Mouse (Mus musculus) ES-Bruce4 (cell line): ENCODE data around the gene Fam50a. TPM values are rescaled to one million over a fixed set of nuclear protein-coding genes. Genes with fewer than 3 reads are reported as not detected.

Source experiments
- H3K27ac ChIP-seq: 2 replicates; pipeline ENCODE4 v1.5.1; 2012; ENCODE audit warnings: low read length, inconsistent platforms; ENCODE audit not compliant: insufficient read depth
- H3K27me3 ChIP-seq: 2 replicates; pipeline ENCODE4 v1.6.1; 2012; ENCODE audit warnings: mild to moderate bottlenecking, low read length, inconsistent platforms; ENCODE audit not compliant: control insufficient read depth, poor library complexity, insufficient read depth, severe bottlenecking
- H3K36me3 ChIP-seq: 2 replicates; pipeline ENCODE4 v1.6.1; 2012; ENCODE audit warnings: inconsistent platforms, mild to moderate bottlenecking, low read length, moderate library complexity; ENCODE audit not compliant: control insufficient read depth, poor library complexity, insufficient read depth, severe bottlenecking
- H3K4me1 ChIP-seq: one replicate; pipeline ENCODE4 v1.8.1; 2011; ENCODE audit warnings: low read length; ENCODE audit not compliant: control insufficient read depth, insufficient read depth
- H3K4me3 ChIP-seq: 2 replicates; pipeline ENCODE4 v1.5.1; 2011; ENCODE audit warnings: low read depth, mild to moderate bottlenecking, low read length
- H3K9ac ChIP-seq: 2 replicates; pipeline ENCODE4 v1.6.1; 2012; ENCODE audit warnings: low read depth, mild to moderate bottlenecking, inconsistent platforms; ENCODE audit not compliant: poor library complexity, severe bottlenecking
- H3K9me3 ChIP-seq: replicated peaks from 2 replicates; pipeline ENCODE4 v1.6.1; 2012; ENCODE audit warnings: mild to moderate bottlenecking, low read length, inconsistent platforms; ENCODE audit not compliant: control insufficient read depth, poor library complexity, insufficient read depth, severe bottlenecking
- CTCF ChIP-seq: IDR thresholded peaks from one replicate; pipeline ENCODE4 v1.8.1; 2011; ENCODE audit warnings: low read depth, low read length
- EP300 ChIP-seq: IDR thresholded peaks from 2 replicates; pipeline ENCODE4 v1.6.1; 2011; ENCODE audit warnings: low read depth, low read length; ENCODE audit not compliant: insufficient read depth
- POLR2A ChIP-seq: IDR thresholded peaks from one replicate; pipeline ENCODE4 v1.8.1; 2011; ENCODE audit warnings: low read length; ENCODE audit not compliant: insufficient read depth
- polyA plus RNA-seq: library from polyadenylated mRNA; stranded (reverse); fragments of >200 nt; gene quantifications from 2 replicates; pipeline ENCODE4 v1.2.4, GENCODE M21; 2011; ENCODE audit warnings: low read depth; ENCODE audit not compliant: missing spikeins, insufficient read depth, insufficient read length

The Fam50a gene
- 58.9 and 63.7 TPM in 2 replicates for polyA plus RNA-seq

- TF ChIP-seq POLR2A (peak; percentile 10), EP300 (no peak)
- peak within 1 kb of the TSS; percentile 83 for H3K9ac ChIP-seq
- no peaks in the 10 kb centered on the region for H3K4me1 ChIP-seq
- peak within 1 kb of the TSS; percentile 30; the same call in 1 of the 2 replicates for H3K27ac ChIP-seq
- H3K9me3 ChIP-seq, result no peaks in the 10 kb centered on the region
- H3K4me3 ChIP-seq, result peak within 1 kb of the TSS; percentile 93
- no peaks in the 10 kb centered on the region for H3K27me3 ChIP-seq
- H3K36me3 ChIP-seq, result peaks cover 10% of the 10 kb centered on the region
Measured at GRCm38 (mm10) chrX:74312540-74313464, at the start of gene Fam50a. Gene Fam50a, plus strand, starts transcription at chrX:74313033.

- Histone ChIP-seq H3K4me3 (peak overlapping the region; percentile 94), H3K9me3 (no peaks in the 10 kb centered on the region), H3K27ac (peak overlapping the region; percentile 98), H3K36me3 (peaks cover 20% of the 10 kb centered on the region), H3K9ac (peak overlapping the region; percentile 59), H3K4me1 (no peaks in the 10 kb centered on the region), H3K27me3 (no peaks in the 10 kb centered on the region)
- TF ChIP-seq POLR2A, result no peak
- TF ChIP-seq EP300, result no peak
- TF ChIP-seq CTCF, result no peak
Measured at GRCm38 (mm10) chrX:74269736-74270061, 43.1 kb upstream of the Fam50a start.

- Histone ChIP-seq H3K27me3 (no peaks in the 10 kb centered on the region), H3K4me1 (no peaks in the 10 kb centered on the region), H3K9ac (peak within 1 kb of the TSS; percentile 89), H3K36me3 (peaks cover 20% of the 10 kb centered on the region), H3K27ac (peak within 1 kb of the TSS; percentile 98), H3K4me3 (peak within 1 kb of the TSS; percentile 94), H3K9me3 (no peaks in the 10 kb centered on the region)
- TF ChIP-seq EP300 (0 out of 2 replicates have a peak, but pooled peaks have one; percentile 27), CTCF (no peak), POLR2A (peak; percentile 83)
Measured at GRCm38 (mm10) chrX:74270062-74270901, 42.6 kb upstream of the Fam50a start, which contains the start of gene Rpl10. Gene Rpl10, plus strand, starts transcription at chrX:74270812.

- H3K9ac ChIP-seq, result peak overlapping the region; percentile 89
- H3K36me3 ChIP-seq, result peaks cover 20% of the 10 kb centered on the region
- H3K4me3 ChIP-seq, result peak overlapping the region; percentile 94
- H3K4me1 ChIP-seq, result no peaks in the 10 kb centered on the region
- H3K9me3 ChIP-seq, result no peaks in the 10 kb centered on the region
- no peaks in the 10 kb centered on the region for H3K27me3 ChIP-seq
- TF ChIP-seq POLR2A, result no peak
- no peak for TF ChIP-seq EP300
- no peak for TF ChIP-seq CTCF
- peak overlapping the region; percentile 58; the same call in 1 of the 2 replicates for H3K27ac ChIP-seq
Measured at GRCm38 (mm10) chrX:74270902-74271551, 41.8 kb upstream of the Fam50a start.

- Histone ChIP-seq H3K4me3 (no peak overlapping the region), H3K4me1 (no peaks in the 10 kb centered on the region), H3K36me3 (peaks cover 20% of the 10 kb centered on the region), H3K27me3 (no peaks in the 10 kb centered on the region), H3K9ac (no peak overlapping the region), H3K27ac (no peak overlapping the region), H3K9me3 (no peaks in the 10 kb centered on the region)
- TF ChIP-seq POLR2A, result no peak
- TF ChIP-seq EP300, result no peak
- TF ChIP-seq CTCF, result no peak
Measured at GRCm38 (mm10) chrX:74273422-74274322, 39.2 kb upstream of the Fam50a start.
